In genomic region chr9:107312811-107313584, GRCm38 (mm10) we compare ENCODE assay signal across 10 mouse cellular contexts. TPM values are rescaled to one million over a fixed set of nuclear protein-coding genes. Genes with fewer than 3 reads are reported as not detected.
DNase-seq lines count a peak whose midpoint lies in the region; ATAC-seq and TF ChIP-seq lines count a peak whose summit lies in the region.
"Had no signal": no experiment of that assay in that cellular context is flagged by ENCODE, and none has a peak within 500 bp of the region (broad histone marks: within the 10 kb centered on the region; RNA-seq: fewer than 3 reads in every experiment).

No protein-coding gene starts in this region.

- peak; percentile 84 for ATAC-seq in liver, embryonic 14.5 days (ENCODE audit: insufficient read depth)
- no peak for ATAC-seq in forebrain, postnatal 0 days
- no peak for ATAC-seq in midbrain, postnatal 0 days (ENCODE audit: low FRiP score)
- ATAC-seq: hindbrain, postnatal 0 days had no signal

- H3K27ac ChIP-seq in heart, adult 2 months = peak overlapping the region; percentile 40
- peak overlapping the region; percentile 94 for H3K27ac ChIP-seq in bone marrow macrophage, adult 2 months (ENCODE audit: insufficient read depth, low read depth, low read length)
- no peak overlapping the region; the same call in 1 of the 2 replicates for H3K27ac ChIP-seq in liver, embryonic 14.5 days
- no peak overlapping the region for H3K27ac ChIP-seq in forebrain, postnatal 0 days (ENCODE audit: low read depth, low read length)
- H3K27ac ChIP-seq in midbrain, postnatal 0 days (ENCODE audit: low read depth, low read length) = no peak overlapping the region
- H3K27ac ChIP-seq: forebrain, embryonic 10.5 days; hindbrain, postnatal 0 days had no signal

- no peak overlapping the region; the same call in 1 of the 2 replicates for H3K9ac ChIP-seq in heart, adult 2 months (ENCODE audit: low read depth, low read length)
- H3K9ac ChIP-seq in liver, embryonic 14.5 days (replicated peaks) = no peak overlapping the region
- H3K9ac ChIP-seq in forebrain, postnatal 0 days = no peak overlapping the region
- no peak overlapping the region for H3K9ac ChIP-seq in midbrain, postnatal 0 days (replicated peaks; ENCODE audit: low read length, poor library complexity, severe bottlenecking)

- no peak for TF ChIP-seq POLR2A in heart, adult 2 months (IDR thresholded peaks at IDR 0.05; ENCODE audit: insufficient read depth, low read depth, low read length)
- no peak for TF ChIP-seq POLR2A in bone marrow macrophage, adult 2 months (IDR thresholded peaks at IDR 0.05; ENCODE audit: borderline replicate concordance, low read depth, low read length)

- peak overlapping the region; percentile 27 for H3K4me2 ChIP-seq in liver, embryonic 14.5 days (ENCODE audit: low read depth)
- no peak overlapping the region for H3K4me2 ChIP-seq in forebrain, postnatal 0 days (ENCODE audit: low read depth)
- H3K4me2 ChIP-seq in midbrain, postnatal 0 days (ENCODE audit: low read depth, low read length, poor library complexity, severe bottlenecking) = no peak overlapping the region

- H3K79me2 ChIP-seq in heart, adult 2 months (replicated peaks; ENCODE audit: control insufficient read depth, insufficient read depth, low read length) = no peaks in the 10 kb centered on the region

- no peak overlapping the region for H3K4me3 ChIP-seq in heart, adult 2 months
- H3K4me3 ChIP-seq in bone marrow macrophage, adult 2 months (ENCODE audit: insufficient read depth, low read length) = peak overlapping the region; percentile 39
- no peak overlapping the region for H3K4me3 ChIP-seq in liver, embryonic 14.5 days (ENCODE audit: insufficient read depth in 1 of 2, low read depth in 2 of 2, low read length in 2 of 2)
- no peak overlapping the region for H3K4me3 ChIP-seq in forebrain, postnatal 0 days (ENCODE audit: low read depth, low read length)
- H3K4me3 ChIP-seq in midbrain, postnatal 0 days (ENCODE audit: low read depth, low read length) = no peak overlapping the region
- H3K4me3 ChIP-seq: forebrain, embryonic 10.5 days had no signal

- 50% methylated on average over 10 of the region's 10 CpGs for WGBS in heart, adult 2 months
- WGBS in liver, embryonic 14.5 days (ENCODE audit: insufficient replicate concordance) = 11% methylated on average over 10 of the region's 10 CpGs
- 67% methylated on average over 10 of the region's 10 CpGs for WGBS in forebrain, postnatal 0 days
- WGBS in midbrain, postnatal 0 days = 71% methylated on average over 10 of the region's 10 CpGs

- no peaks in the 10 kb centered on the region for H3K9me3 ChIP-seq in liver, embryonic 14.5 days (ENCODE audit: control insufficient read depth, low read length)
- H3K9me3 ChIP-seq in forebrain, postnatal 0 days (ENCODE audit: low read length) = no peaks in the 10 kb centered on the region
- H3K9me3 ChIP-seq in midbrain, postnatal 0 days (ENCODE audit: low read length) = no peaks in the 10 kb centered on the region
- H3K9me3 ChIP-seq: forebrain, embryonic 10.5 days had no signal

- TF ChIP-seq EP300 in heart, adult 2 months (IDR thresholded peaks at IDR 0.05; ENCODE audit: insufficient read depth, low read depth, low read length) = no peak
- no peak for TF ChIP-seq EP300 in liver, embryonic 14.5 days (IDR thresholded peaks at IDR 0.05; ENCODE audit: low read depth)

- no peak for TF ChIP-seq CTCF in heart, adult 2 months (IDR thresholded peaks at IDR 0.05)
- no peak for TF ChIP-seq CTCF in bone marrow macrophage, adult 2 months (IDR thresholded peaks at IDR 0.05; ENCODE audit: low read depth, low read length)
- no peak for TF ChIP-seq CTCF in liver, embryonic 14.5 days (IDR thresholded peaks at IDR 0.05; ENCODE audit: low read depth)
- no peak for TF ChIP-seq CTCF in forebrain, postnatal 0 days (IDR thresholded peaks at IDR 0.05; ENCODE audit: low read depth)
- TF ChIP-seq CTCF in midbrain, postnatal 0 days (IDR thresholded peaks at IDR 0.05) = no peak

- DNase-seq in heart, adult 2 months = peak in 1 of 2 experiments; percentile 29
- DNase-seq in heart, adult 9 months (ENCODE audit: low spot score in 2 of 2) = no peak
- DNase-seq in liver, embryonic 14.5 days (ENCODE audit: low read depth in 3 of 3, low spot score in 3 of 3) = peak in 1 of 3 experiments; percentile 90
- peak; percentile 72 for DNase-seq in splenic B cell, adult 2 months (ENCODE audit: low read depth, low spot score)
- DNase-seq in forebrain, postnatal 0 days = no peak
- no peak for DNase-seq in midbrain, postnatal 0 days (ENCODE audit: low spot score)
- no peak for DNase-seq in right cerebral cortex, adult 18-20 months

- intact Hi-C loops in heart, adult 2 months (cut with DNase I) = no loop called here

- no peaks in the 10 kb centered on the region for H3K27me3 ChIP-seq in heart, adult 2 months (ENCODE audit: control insufficient read depth, insufficient read depth, low read length)
- H3K27me3 ChIP-seq in liver, embryonic 14.5 days (ENCODE audit: control insufficient read depth, insufficient read depth, low read length) = no peaks in the 10 kb centered on the region
- no peaks in the 10 kb centered on the region for H3K27me3 ChIP-seq in splenic B cell, adult 2 months (ENCODE audit: control insufficient read depth, insufficient read depth, low read length, poor library complexity, severe bottlenecking)
- H3K27me3 ChIP-seq in forebrain, postnatal 0 days (ENCODE audit: insufficient read depth, low read length) = no peaks in the 10 kb centered on the region
- no peaks in the 10 kb centered on the region for H3K27me3 ChIP-seq in midbrain, postnatal 0 days (ENCODE audit: insufficient read depth, low read length)

- no peaks in the 10 kb centered on the region for H3K36me3 ChIP-seq in heart, adult 2 months (ENCODE audit: control insufficient read depth, insufficient read depth, low read length)
- H3K36me3 ChIP-seq in liver, embryonic 14.5 days (replicated peaks; ENCODE audit: control insufficient read depth, insufficient read depth, low read depth) = no peaks in the 10 kb centered on the region
- H3K36me3 ChIP-seq in splenic B cell, adult 2 months (ENCODE audit: control insufficient read depth, insufficient read depth, low read length, poor library complexity, severe bottlenecking) = no peaks in the 10 kb centered on the region
- H3K36me3 ChIP-seq in forebrain, postnatal 0 days (ENCODE audit: insufficient read depth) = no peaks in the 10 kb centered on the region
- no peaks in the 10 kb centered on the region for H3K36me3 ChIP-seq in midbrain, postnatal 0 days (ENCODE audit: insufficient read depth, low read length)
- H3K36me3 ChIP-seq: forebrain, embryonic 10.5 days had no signal

- peaks cover 13% of the 10 kb centered on the region for H3K4me1 ChIP-seq in heart, adult 2 months (ENCODE audit: control insufficient read depth, insufficient read depth, low read length)
- peaks cover 30% of the 10 kb centered on the region for H3K4me1 ChIP-seq in bone marrow macrophage, adult 2 months (ENCODE audit: control insufficient read depth, insufficient read depth, low read length)
- peaks cover 13 to 27% of the 10 kb centered on the region in 2 experiments for H3K4me1 ChIP-seq in liver, embryonic 14.5 days (replicated peaks; ENCODE audit: control insufficient read depth in 2 of 2, insufficient read depth in 2 of 2, low read length in 1 of 2)
- H3K4me1 ChIP-seq in forebrain, postnatal 0 days (ENCODE audit: insufficient read depth) = no peaks in the 10 kb centered on the region
- H3K4me1 ChIP-seq in midbrain, postnatal 0 days (ENCODE audit: insufficient read depth, low read length) = no peaks in the 10 kb centered on the region

RNA-seq across cellular contexts. Expression of gene Cish, which starts 17.2 kb away (rescaled TPM):
- 100 to 1,000 TPM; 151 to 167 TPM for total RNA-seq in heart, adult 2 months (2021)
- polyA plus RNA-seq in heart, adult 2 months (2012; rRNA removed) = 89.8 and 118 TPM in 2 replicates
- 0.80 and 0.83 TPM in 2 replicates for polyA plus RNA-seq in bone marrow macrophage, adult 2 months (2012; ENCODE audit: insufficient read depth, insufficient read length, missing spikeins)
- 2.8 and 3.3 TPM in 2 replicates for polyA plus RNA-seq in liver, embryonic 14.5 days (2012; rRNA removed)
- 4.9 and 6.0 TPM in 2 replicates for polyA plus RNA-seq in liver, embryonic 14.5 days (2014; fragmentation: Nextera tagmentation; extraction: Ambion mirVana)
- 2.7 and 4.0 TPM in 2 replicates for total RNA-seq in forebrain, postnatal 0 days (2014; rRNA removed)
- polyA plus RNA-seq in forebrain, postnatal 0 days (2015; fragmentation: Nextera tagmentation; extraction: Ambion mirVana) = 11.2 and 12.2 TPM in 2 replicates
- total RNA-seq in midbrain, postnatal 0 days (2014; rRNA removed) = 2.4 and 6.0 TPM in 2 replicates
- polyA plus RNA-seq in midbrain, postnatal 0 days (2015; fragmentation: Nextera tagmentation; extraction: Ambion mirVana) = 6.5 and 6.7 TPM in 2 replicates

RNA-seq across cellular contexts. Expression of gene Mapkapk3, which starts 23.3 kb away (rescaled TPM):
- total RNA-seq in heart, adult 2 months (2021) = 10 to 100 TPM; 29.0 to 36.0 TPM
- 26.1 and 40.8 TPM in 2 replicates for polyA plus RNA-seq in heart, adult 2 months (2012; rRNA removed)
- 51.9 and 53.6 TPM in 2 replicates for polyA plus RNA-seq in bone marrow macrophage, adult 2 months (2012; ENCODE audit: insufficient read depth, insufficient read length, missing spikeins)
- polyA plus RNA-seq in liver, embryonic 14.5 days (2012; rRNA removed) = 5.1 and 6.2 TPM in 2 replicates
- polyA plus RNA-seq in liver, embryonic 14.5 days (2014; fragmentation: Nextera tagmentation; extraction: Ambion mirVana) = 7.3 and 8.0 TPM in 2 replicates
- 1.5 and 1.6 TPM in 2 replicates for total RNA-seq in forebrain, postnatal 0 days (2014; rRNA removed)
- 1.2 and 1.5 TPM in 2 replicates for polyA plus RNA-seq in forebrain, postnatal 0 days (2015; fragmentation: Nextera tagmentation; extraction: Ambion mirVana)
- total RNA-seq in midbrain, postnatal 0 days (2014; rRNA removed) = 2.3 and 3.2 TPM in 2 replicates
- 1.3 and 2.2 TPM in 2 replicates for polyA plus RNA-seq in midbrain, postnatal 0 days (2015; fragmentation: Nextera tagmentation; extraction: Ambion mirVana)

RNA-seq across cellular contexts. Expression of gene Hemk1, which starts 25.2 kb away (rescaled TPM):
- 10 to 100 TPM; 21.2 to 21.4 TPM for total RNA-seq in heart, adult 2 months (2021)
- polyA plus RNA-seq in heart, adult 2 months (2012; rRNA removed) = 30.3 and 37.0 TPM in 2 replicates
- 14.1 and 15.3 TPM in 2 replicates for polyA plus RNA-seq in bone marrow macrophage, adult 2 months (2012; ENCODE audit: insufficient read depth, insufficient read length, missing spikeins)
- polyA plus RNA-seq in liver, embryonic 14.5 days (2012; rRNA removed) = 3.1 and 3.3 TPM in 2 replicates
- polyA plus RNA-seq in liver, embryonic 14.5 days (2014; fragmentation: Nextera tagmentation; extraction: Ambion mirVana) = 2.2 and 3.5 TPM in 2 replicates
- 14.1 and 14.2 TPM in 2 replicates for total RNA-seq in forebrain, postnatal 0 days (2014; rRNA removed)
- 12.9 and 13.4 TPM in 2 replicates for polyA plus RNA-seq in forebrain, postnatal 0 days (2015; fragmentation: Nextera tagmentation; extraction: Ambion mirVana)
- 15.8 and 21.3 TPM in 2 replicates for total RNA-seq in midbrain, postnatal 0 days (2014; rRNA removed)
- 15.9 and 19.4 TPM in 2 replicates for polyA plus RNA-seq in midbrain, postnatal 0 days (2015; fragmentation: Nextera tagmentation; extraction: Ambion mirVana)

RNA-seq across cellular contexts. Expression of gene 6430571L13Rik, which starts 27.4 kb away (rescaled TPM):
- 1 to 10 TPM; 5.2 to 6.5 TPM for total RNA-seq in heart, adult 2 months (2021)
- polyA plus RNA-seq in heart, adult 2 months (2012; rRNA removed) = 4.1 and 5.0 TPM in 2 replicates
- polyA plus RNA-seq in bone marrow macrophage, adult 2 months (2012; ENCODE audit: insufficient read depth, insufficient read length, missing spikeins) = not detected in 2 replicates
- 0.05 and 0.07 TPM in 2 replicates for polyA plus RNA-seq in liver, embryonic 14.5 days (2012; rRNA removed)
- 0.20 TPM in 1 of 2 replicates, not detected in the other for polyA plus RNA-seq in liver, embryonic 14.5 days (2014; fragmentation: Nextera tagmentation; extraction: Ambion mirVana)
- 5.2 and 7.2 TPM in 2 replicates for total RNA-seq in forebrain, postnatal 0 days (2014; rRNA removed)
- 3.7 and 6.0 TPM in 2 replicates for polyA plus RNA-seq in forebrain, postnatal 0 days (2015; fragmentation: Nextera tagmentation; extraction: Ambion mirVana)
- 11.0 and 13.6 TPM in 2 replicates for total RNA-seq in midbrain, postnatal 0 days (2014; rRNA removed)
- polyA plus RNA-seq in midbrain, postnatal 0 days (2015; fragmentation: Nextera tagmentation; extraction: Ambion mirVana) = 10.4 and 11.1 TPM in 2 replicates

Comparison
In these comparisons a context has a peak if more than half of its experiments do, and no peak if none do; other contexts are left out.
1. H3K27ac ChIP-seq: peak in heart, adult 2 months (single experiment) and bone marrow macrophage, adult 2 months (single experiment); none in liver, embryonic 14.5 days (single experiment), forebrain, postnatal 0 days (single experiment) and midbrain, postnatal 0 days (single experiment).